Mouse (Mus musculus) layer of hippocampus, adult 9-11 months (tissue): ENCODE measurements around the gene Tmem98.

ENCODE experiments used
- DNase-seq: peaks from one replicate; pipeline ENCODE4 v3.0.0; 2022

Tmem98 gene

DNA sequence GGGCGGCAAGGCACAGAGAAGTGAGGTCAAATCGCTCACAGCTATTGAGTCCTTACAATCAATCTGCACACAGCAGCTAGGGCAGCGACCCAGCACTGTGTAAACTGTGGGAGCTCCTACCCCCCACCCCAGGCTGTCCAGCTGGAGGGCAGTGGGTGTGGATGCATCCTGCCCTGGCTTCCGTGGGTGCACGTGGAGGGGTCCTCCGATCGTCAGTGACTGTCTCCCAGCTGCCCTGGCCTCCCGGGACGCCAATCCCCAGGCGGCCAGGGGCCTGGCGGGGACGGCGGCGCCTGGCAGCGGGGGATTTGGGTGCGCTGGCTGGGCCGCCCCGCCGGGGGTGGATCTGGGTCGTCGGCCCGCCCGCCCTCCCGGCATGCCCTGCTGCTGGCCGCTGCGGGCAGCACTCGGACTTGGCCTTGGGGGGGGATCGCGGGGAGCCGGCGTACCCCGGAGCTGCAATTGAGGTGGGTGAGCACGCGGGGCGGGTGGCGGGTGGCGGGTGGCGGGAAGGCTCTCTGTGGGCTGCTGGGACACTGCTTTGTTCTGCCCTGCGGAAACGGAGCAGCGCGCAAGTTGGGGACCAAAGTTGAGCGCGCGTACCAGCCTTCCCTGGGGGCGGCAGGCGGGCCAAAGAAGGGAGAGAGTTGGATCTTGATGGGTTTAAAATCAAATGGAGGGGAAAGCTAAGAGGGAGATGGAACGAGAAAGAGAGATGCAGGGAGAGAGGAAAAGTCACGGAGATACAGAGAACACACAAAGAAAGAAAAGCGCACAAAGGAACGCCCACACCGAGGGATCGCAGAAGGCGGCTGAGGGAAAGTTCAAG is at the start of gene Tmem98:
TSS of gene Tmem98 (plus strand) at position 183 of the 829 bp plus-strand sequence.
- peak; percentile 85 for DNase-seq

DNA sequence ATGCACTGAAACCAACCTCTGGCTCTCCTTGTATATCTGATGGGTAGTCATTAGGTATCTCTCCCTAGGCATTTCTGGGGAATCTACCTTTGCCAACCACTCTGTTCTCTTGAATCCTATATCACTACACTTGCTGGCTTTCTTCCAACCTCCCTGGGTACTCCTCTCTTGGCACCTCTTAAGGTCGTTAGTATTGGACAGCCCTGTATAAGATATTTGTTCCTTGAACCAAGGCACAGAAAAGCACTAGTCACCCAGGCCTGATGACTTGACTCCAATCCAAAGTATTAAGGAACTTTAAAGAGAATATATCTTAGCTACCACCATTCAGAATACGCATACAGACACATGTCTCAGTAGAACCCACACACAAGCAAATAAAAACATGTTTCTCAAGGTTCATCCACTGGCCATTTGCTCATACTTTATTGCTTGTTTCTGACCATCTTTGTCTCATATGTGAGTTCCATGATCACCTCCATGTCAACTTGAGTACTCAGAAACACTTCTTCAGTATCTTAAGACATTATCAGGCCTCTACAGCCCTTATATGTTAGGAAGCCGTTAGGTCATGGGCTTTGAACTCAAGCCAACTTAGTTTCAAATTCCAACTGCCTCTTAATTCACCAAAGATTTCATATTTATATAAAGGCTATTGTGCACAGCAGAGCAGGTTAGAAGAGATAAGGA is 48.5 kb upstream of the Tmem98 start:
- DNase-seq = no peak

DNA sequence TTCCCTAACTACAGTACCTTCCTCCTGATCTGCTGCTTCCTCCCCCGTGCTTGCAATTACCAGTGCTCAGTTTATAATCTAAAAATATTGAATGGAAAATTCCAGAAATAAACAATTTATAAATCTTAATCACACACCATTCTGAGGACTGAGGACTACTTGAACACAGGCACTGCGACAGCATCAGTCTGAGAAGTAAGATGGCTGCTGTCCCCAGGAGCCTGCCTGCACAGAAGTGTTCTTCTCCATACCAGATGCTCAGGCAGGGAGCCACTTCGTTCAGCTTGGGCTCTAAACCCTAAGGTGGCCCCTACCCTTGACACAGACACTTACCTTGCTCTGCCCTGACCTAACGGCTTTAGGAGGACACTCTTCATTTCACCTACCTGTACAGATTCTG is 47.9 kb upstream of the Tmem98 start:
- DNase-seq = no peak

DNA sequence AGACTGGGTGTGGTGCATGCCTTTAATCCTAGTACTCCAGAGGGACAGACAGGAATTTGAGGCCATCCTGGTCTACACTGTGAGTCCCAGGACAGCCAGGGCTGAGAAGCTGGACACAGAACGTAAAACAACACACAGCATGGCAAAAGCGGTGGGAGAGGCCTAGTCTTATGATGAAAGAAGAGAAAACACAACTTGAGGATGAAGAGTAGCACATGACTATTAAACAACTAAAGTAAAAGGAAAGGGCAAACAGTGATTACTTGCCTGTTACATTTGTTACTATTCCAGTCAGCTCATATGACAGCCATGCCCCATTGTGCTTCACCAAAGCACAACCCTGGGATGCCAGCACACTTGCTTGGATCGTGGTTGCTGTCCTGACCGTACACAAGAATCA is 43.9 kb upstream of the Tmem98 start:
- no peak for DNase-seq

DNA sequence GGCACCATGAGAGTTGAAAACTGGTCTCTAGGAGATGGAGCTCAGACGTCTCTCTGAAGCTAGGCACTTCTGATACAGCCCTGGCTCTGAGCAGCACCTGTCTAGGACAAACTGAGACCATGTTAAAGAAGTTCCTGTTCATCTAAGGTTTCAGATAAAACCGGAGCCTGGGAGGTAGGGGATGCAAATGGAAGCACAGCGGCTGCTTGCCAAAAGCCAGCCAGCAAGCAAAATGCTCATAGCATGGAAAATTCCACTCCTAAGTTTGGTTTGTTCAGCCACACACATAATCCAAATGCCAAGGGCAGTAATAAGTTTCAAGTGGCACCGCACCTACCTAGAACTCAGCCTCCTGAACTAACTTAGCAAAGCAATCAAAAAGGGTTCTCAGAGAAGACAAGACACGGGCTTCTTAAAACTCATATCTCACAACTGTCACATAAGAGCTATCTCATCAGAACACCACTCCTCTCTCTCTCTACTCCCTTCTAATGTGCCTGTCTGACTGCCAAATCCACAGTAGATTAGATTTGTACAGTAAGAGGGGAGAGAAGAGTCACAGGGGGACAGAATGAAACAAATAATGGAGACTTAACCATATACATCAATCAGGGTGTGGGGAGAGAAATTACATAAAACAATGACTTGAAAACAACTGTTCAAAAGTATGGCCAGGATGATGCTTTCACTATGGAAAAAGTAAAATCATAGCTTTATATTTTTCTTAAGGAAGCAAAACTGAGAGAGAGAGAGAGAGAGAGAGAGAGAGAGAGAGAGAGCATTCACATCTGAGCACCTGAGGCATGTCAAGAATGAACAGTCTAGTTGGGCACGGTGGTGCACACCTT is 43.3 kb upstream of the Tmem98 start:
- DNase-seq = no peak

DNA sequence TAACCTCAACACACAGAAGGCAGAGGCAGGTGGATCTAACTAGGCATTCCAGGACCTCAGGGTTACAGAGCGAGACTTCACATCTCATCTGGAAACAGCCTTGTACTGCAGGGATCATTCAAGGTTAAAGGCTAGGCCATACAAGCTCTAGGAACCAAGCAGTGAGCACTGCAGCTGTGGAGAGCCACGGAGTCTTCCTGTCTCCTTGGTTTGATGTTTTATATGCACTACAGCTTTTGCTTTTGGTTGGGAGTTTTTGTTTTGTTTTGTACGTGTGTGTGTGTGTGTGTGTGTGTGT is 42.7 kb upstream of the Tmem98 start:
- no peak for DNase-seq

DNA sequence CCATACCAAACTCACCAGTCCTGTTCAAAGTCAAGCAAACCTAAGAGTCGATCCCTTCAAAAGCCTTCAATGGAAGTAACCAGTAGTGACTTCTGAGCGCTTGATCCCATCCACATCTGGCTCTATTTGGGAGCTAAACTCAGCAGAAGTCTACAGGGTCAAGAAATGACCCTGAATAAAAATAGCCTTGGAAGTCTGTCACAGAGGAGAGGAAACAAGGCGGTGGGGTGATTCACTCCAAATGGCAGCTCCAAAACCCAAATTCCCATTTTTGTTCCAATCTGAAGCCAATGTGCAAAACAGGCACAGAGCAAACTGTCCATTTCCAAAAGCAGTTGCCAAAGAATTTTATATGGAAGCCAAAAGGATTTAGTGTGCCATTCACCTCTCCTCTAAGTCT is 38.8 kb upstream of the Tmem98 start:
- no peak for DNase-seq

DNA sequence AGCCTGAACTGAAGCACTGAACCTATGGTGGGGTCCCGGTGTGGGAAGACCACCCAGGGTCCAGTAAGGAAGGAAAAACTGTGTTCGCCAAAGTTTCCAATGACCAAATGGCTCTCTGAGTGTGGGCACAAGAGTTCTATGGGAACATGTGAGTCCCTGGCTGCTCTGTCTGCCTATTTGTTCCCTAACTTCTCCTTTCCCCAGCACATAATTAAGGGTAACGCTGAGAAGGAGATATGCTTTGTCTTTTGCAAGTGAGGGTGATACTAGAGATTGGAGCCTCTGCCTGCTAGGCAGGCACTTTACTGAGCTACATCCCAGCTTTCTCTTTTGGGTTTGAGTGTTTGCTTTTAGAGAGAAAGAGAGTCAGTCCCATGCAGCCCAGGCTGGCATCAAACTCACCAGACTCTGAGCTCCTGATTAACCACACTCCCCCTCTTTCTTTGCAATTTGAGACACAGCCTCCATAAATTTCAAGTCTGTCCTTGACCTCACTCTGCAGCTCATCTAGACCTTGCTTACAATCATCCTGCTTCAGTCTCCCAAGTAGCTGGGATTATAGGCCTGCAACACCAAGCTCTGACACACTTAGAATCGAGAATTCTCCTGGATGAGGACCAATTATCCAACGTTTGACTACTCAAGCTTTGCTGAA is 38.3 kb upstream of the Tmem98 start:
- DNase-seq = no peak

DNA sequence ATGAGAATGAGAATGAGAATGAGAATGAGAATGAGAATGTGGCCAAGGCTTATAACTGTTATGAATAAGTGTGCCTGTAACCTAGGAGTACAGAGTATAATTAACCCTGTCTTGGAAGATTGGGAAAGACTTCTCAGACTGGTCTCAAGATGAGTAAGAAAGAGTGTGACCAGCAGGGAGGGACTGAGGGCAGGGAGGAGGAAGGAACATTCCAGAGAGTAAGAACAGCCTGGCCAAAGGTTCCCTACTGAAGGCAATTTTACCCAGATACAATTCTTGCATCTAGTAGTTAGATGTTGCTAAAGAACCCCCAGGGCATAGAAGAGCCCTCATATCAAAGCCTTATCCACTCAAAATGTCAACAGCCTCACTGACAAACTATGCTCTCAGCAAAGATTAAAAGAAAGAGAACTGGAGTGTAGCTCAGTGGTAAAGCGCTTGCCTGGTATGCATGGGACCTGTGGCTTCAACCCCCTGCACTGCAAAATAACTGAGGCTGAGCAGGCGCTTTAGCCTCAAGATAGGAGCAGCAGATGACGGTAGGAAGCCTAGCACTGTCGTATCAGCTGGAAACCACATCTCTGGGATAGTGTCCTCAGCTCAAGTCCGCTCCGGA is 37.3 kb upstream of the Tmem98 start:
- no peak for DNase-seq

DNA sequence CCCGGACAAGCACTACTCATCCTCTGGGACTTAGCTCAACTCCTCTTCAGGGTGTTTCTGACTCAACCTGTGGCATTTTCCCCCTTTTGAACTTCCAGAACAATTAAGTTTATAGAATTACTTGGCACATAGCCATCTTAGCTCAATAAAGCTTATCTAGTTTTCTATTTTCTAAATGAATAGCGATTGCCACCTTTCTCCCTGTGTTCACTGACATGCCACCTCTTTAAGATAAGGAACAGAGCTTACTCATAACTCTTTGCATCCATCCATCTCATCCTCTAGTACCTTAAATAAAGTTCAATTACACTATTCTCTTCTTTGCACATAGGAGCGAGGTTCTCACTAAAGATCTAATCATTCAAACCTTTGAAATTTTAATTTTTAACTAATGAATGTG is 34.4 kb upstream of the Tmem98 start:
- no peak for DNase-seq

DNA sequence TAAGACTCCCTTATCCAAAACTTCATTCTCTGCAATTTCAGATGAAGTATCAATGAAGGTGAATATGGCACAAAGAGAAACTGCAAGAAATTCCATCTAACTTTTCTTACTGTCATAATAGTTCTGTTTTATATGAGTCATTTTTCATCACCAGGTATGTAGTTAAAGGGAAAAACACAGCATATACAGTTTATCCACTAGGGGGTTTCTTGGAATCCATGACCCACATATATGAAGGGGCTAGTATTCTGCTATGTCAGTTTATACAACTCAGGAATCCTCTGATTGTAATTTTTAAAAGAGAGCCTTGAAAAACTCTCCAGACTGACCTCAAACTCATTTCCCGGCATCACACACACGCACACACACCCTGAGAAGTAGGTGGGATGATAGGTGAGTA is 32.3 kb upstream of the Tmem98 start:
- DNase-seq = no peak

DNA sequence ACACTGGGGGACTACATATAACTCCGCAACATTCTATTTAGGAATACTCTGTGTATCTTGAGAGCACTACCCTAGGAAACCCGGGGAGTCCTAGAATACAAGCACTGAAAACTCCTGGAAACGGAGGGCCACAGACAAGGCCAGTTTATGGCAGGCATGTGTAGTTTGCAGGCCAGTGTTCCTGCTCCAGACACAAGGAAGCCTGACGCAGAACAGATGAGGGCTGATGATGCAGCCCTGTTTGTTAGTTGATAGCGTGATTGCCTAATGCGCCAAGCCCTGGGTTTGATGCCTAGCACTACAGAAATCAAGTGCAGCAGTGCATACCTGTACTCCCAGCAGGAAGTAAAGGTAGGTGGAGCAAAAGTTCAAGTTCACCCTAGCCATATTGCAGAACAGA is 31.8 kb upstream of the Tmem98 start:
- DNase-seq = no peak

DNA sequence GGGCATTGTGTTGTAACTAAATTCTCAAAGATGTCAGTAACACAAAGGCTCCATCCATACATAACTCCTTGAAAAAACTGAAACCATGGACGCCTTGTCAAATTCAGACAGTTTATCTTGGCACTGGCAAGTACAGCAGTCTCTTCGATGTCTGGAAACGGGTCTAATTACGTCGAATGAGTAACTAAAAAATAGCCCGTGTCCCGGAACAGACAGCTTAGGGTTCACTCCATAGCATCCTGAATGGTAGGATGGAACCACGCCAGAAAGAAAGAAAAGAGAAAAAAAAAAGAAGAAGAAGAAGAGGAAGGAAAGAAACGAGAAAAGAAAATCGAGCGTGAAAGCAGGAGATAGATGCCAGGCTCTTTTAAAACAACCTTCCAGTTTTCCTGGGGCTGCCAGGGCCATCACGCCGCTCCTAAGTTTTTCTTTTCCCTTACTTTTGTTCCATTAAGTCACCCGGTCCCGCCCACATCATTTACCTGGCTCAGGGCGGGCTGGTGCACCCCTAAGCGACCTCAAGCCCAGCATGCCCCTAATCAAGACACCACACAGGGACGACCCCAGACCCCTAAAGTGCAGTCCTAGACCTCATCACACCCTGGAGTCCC is 31.0 kb upstream of the Tmem98 start:
- DNase-seq = no peak

DNA sequence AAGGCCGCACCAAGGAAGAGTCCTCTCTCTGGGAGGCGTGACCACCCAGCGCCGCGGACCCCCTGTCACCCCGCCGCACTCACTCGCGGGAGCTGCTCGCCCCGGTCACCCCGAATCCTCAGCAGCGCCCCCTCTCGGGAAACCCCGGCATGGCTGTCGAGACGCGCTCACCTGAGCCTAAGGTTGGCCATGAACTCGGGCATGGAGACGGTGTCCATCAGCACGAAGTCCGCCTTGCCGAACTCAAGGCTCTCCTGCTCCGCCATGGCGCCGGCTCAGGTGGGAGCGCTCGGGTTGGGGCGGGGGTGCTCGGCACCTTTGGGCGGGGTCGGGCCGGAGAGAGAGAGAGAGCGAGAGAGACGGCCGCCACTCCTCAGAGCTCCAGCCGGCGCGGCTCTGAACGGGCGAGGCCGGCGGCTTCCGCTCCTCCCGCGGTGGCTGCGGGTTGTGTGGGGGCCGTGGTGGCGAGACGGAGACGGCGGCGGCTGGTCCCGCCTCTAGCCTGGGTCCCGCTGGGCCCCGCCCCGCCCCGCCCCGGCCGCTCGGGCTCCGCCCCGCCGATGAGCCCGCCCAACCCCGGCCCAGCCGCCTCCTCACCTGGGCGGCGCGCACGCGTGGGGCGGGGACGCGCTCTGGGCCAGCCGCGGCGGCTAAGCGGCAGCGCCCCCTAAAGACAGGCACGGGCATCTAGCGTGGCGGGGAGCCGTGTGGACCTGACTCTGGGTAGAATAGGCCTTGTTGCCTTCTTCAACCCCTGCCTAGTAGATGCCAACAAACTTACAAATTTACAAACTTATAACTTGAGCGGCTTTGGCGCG is 30.2 kb upstream of the Tmem98 start, which contains the start of gene Myo1d:
TSS of gene Myo1d (minus strand) at position 499 of the 818 bp plus-strand sequence.
- DNase-seq = peak; percentile 78

DNA sequence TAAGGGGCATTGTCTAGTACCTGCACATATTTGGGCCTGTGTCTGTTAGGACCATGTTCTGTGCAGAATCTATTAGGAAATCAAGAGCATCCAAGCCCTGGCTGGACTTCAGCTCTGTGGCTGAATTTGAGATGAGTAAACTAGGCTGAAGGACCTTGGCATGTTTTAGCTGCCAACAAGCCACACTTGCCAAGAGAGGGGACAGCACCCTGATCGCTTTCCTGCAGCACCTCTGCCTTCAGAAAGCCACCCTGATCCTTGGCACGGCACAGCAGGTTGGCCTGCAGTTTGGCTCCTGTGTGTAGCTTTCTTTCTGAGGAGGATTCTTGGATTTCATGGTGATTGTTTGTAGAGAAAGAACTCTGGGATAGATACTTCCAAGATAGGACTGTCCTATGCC is 28.4 kb upstream of the Tmem98 start:
- no peak for DNase-seq

DNA sequence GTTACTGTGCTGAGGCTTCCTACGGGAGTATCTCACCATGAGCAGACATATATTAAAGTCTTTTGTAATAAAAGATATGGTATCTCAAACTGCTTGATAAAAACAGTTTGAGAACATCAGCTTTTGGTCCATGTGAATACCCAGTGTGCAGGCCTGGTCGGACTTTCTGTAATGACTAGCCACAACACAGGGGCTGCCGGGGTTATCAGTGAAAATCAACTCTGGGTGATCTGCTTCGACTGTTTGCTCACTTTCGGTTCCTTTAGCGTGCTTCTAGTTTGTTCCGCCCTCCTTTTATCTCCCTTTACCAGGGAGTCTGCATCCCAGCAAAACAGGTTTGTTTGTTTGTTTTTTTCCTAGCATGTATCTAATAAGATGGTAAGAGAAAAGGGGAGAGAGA is 26.5 kb upstream of the Tmem98 start:
- DNase-seq = no peak

DNA sequence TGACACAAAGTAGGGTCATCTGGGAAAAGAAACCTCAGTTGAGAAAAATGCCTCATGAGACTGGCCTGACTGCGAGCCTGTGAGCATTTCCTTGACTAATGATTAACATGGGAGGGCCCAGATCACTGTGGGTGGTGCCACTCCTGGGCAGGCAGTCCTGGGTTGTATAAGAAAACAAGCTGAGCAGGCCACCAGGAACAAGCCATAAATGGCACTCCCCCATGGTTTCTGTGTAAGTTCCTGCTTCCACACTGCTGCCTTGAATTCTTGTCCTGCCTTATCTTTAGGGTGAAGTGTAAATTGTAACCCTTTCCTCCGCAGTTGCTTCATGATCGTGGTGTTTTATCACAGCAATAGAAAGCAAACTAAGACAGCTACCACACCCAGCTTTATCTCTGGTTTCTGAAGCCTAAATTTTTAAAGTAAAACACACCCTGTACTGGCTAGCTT is 25.7 kb upstream of the Tmem98 start:
- no peak for DNase-seq

DNA sequence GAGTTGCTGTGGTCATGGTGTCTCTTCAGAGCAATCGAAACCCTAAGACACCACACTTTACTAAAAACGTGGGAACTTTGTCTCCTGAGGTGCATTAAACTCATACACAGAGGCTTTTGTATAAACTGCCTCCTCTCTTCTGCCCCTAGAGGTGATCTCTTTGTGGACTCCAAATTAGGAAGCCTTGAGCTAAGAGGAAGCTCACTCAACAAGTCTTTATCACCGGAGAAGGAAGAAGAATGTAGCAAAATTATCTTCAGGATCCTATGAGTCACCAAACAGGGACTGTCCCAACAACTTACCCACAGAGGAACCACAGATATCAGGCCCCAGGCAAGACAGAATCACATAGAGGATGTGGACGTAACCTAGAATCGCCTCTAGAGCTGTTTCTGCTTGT is 24.3 kb upstream of the Tmem98 start:
- DNase-seq = no peak

DNA sequence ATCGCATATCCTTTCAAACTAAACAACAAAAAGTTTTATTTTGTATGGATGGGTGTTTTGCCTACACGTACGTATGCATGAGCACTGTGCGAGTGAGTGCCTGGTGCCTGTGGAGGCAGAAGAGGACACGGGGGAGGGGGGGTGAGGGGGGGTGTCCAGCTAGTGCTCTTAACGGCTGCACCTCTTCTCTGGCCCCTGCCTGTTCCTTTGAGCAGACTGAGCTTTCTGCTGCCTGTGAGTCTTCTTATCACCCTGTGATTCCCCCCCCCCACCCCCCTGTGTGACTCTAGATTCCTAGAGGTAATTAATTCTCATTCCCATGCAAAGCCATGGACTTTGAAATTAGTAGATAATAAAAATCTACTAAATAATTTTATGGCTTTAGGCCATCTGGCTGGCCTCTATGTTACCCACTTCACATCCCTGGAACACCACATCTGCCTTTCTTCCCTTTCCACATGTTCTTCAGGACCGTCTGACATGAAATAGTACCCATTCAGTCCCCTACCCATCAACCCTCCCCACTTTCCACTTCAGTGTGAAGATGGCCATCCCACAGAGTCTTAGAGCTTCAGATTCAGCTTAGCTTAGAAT is 20.2 kb upstream of the Tmem98 start:
- DNase-seq = no peak

DNA sequence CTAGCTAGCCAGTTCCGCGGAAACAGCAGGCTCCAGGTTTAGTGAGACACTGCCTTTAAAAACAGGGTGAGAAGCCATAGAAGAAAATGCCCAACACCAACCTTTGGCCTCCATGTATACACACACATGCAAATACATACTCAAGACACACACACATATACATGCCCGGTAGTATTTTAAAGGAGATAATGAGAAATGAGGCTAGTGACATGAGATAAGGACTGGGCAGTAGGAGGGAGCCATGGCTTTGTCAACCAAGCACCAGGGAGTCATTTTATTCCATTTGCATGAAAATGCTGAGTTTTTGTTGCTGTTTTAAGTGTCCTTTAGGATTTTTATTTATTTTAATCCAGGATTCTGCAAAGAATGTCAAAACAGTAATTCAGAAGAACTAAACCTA is 19.6 kb upstream of the Tmem98 start:
- no peak for DNase-seq
